In genomic region chr19:41980422-41980818, GRCm38 (mm10) we compare ENCODE assay signal across 8 mouse cellular contexts. TPM values are rescaled to one million over a fixed set of nuclear protein-coding genes. Genes with fewer than 3 reads are reported as not detected.
DNase-seq lines count a peak whose midpoint lies in the region; ATAC-seq lines count a peak whose summit lies in the region.

No protein-coding gene starts in this region.

- no peaks in the 10 kb centered on the region for H3K9me3 ChIP-seq in heart, embryonic 14.5 days (ENCODE audit: control insufficient read depth, low read length)

- peak; percentile 11 for ATAC-seq in CD4-positive, CD25-positive, alpha-beta regulatory T cell, adult 4 months
- no peak for ATAC-seq in heart, embryonic 14.5 days (ENCODE audit: insufficient number of reproducible peaks, insufficient read depth, low FRiP score, low read depth)
- peak; percentile 18 for ATAC-seq in megakaryocyte progenitor cell, adult 5-6 weeks (replicated peaks; ENCODE audit: poor library complexity)

- H3K9ac ChIP-seq in heart, embryonic 14.5 days (ENCODE audit: low read length) = peak overlapping the region; percentile 75

- peak overlapping the region; percentile 82 to 86 for H3K4me3 ChIP-seq in heart, embryonic 14.5 days (ENCODE audit: control insufficient read depth in 1 of 2, insufficient read depth in 1 of 2, low read depth in 1 of 2, low read length in 2 of 2)

- H3K27ac ChIP-seq in heart, embryonic 14.5 days (replicated peaks in 1 of 2; ENCODE audit: control insufficient read depth in 1 of 2, insufficient read depth in 1 of 2, low read depth in 2 of 2, low read length in 2 of 2) = peak overlapping the region; percentile 83 to 94

- under 1% methylated on average over 16 of the region's 16 CpGs for WGBS in heart, embryonic 14.5 days

- H3K4me2 ChIP-seq in heart, embryonic 14.5 days (ENCODE audit: low read length) = peak overlapping the region; percentile 68

- peak; percentile 97 for DNase-seq in heart, adult 11 months
- no peak for DNase-seq in heart, adult 18-20 months
- peak; percentile 74 for DNase-seq in embryo, embryonic 10.5 days (ENCODE audit: low spot score)
- peak; percentile 53 to 76 for DNase-seq in kidney, postnatal 25 days
- no peak for DNase-seq in natural killer cell, adult 2 months (ENCODE audit: low spot score in 2 of 2)

- peaks cover 5 to 26% of the 10 kb centered on the region in 2 experiments for H3K4me1 ChIP-seq in heart, embryonic 14.5 days (ENCODE audit: control insufficient read depth in 2 of 2, insufficient read depth in 2 of 2, low read length in 2 of 2)

- no peaks in the 10 kb centered on the region for H3K27me3 ChIP-seq in heart, embryonic 14.5 days (ENCODE audit: control insufficient read depth, insufficient read depth, low read length)

- H3K36me3 ChIP-seq in heart, embryonic 14.5 days (ENCODE audit: control insufficient read depth, insufficient read depth, low read length) = no peaks in the 10 kb centered on the region; the same call in 1 of the 2 replicates

RNA-seq across cellular contexts. Expression of gene Mms19, which starts 0.5 kb away (rescaled TPM):
- total RNA-seq in heart, adult 18-20 months (2021) = 10 to 100 TPM; 13.9 to 14.6 TPM
- 100 to 1,000 TPM in 1 of 2 experiments, 10 to 100 TPM in 1; 78.1 to 104 TPM for polyA plus RNA-seq in CD4-positive, CD25-positive, alpha-beta regulatory T cell, adult 4 months (2017; shearing (Covaris generic))
- 24.4 and 28.3 TPM in 2 replicates for polyA plus RNA-seq in heart, embryonic 14.5 days (2014; fragmentation: Nextera tagmentation; extraction: Ambion mirVana)
- 15.8 and 16.2 TPM in 2 replicates for total RNA-seq in megakaryocyte progenitor cell, adult 5-6 weeks (2015)
- 25.2 and 43.2 TPM in 2 replicates for total RNA-seq in megakaryocyte progenitor cell, adult 5-6 weeks (2017)

RNA-seq across cellular contexts. Expression of gene Ubtd1, which starts 1.1 kb away (rescaled TPM):
- total RNA-seq in heart, adult 18-20 months (2021) = 10 to 100 TPM; 17.7 to 19.2 TPM
- 1 to 10 TPM; 3.7 to 4.1 TPM for polyA plus RNA-seq in CD4-positive, CD25-positive, alpha-beta regulatory T cell, adult 4 months (2017; shearing (Covaris generic))
- polyA plus RNA-seq in heart, embryonic 14.5 days (2014; fragmentation: Nextera tagmentation; extraction: Ambion mirVana) = 11.8 and 13.2 TPM in 2 replicates
- total RNA-seq in megakaryocyte progenitor cell, adult 5-6 weeks (2015) = 11.2 and 13.4 TPM in 2 replicates
- total RNA-seq in megakaryocyte progenitor cell, adult 5-6 weeks (2017) = 11.9 and 12.3 TPM in 2 replicates

RNA-seq across cellular contexts. Expression of gene Zdhhc16, which starts 47.1 kb away (rescaled TPM):
- total RNA-seq in heart, adult 18-20 months (2021) = 10 to 100 TPM; 12.9 to 14.0 TPM
- polyA plus RNA-seq in CD4-positive, CD25-positive, alpha-beta regulatory T cell, adult 4 months (2017; shearing (Covaris generic)) = 10 to 100 TPM; 40.7 to 59.3 TPM
- polyA plus RNA-seq in heart, embryonic 14.5 days (2014; fragmentation: Nextera tagmentation; extraction: Ambion mirVana) = 42.3 and 47.8 TPM in 2 replicates
- 52.7 and 54.9 TPM in 2 replicates for total RNA-seq in megakaryocyte progenitor cell, adult 5-6 weeks (2015)
- total RNA-seq in megakaryocyte progenitor cell, adult 5-6 weeks (2017) = 33.5 and 39.1 TPM in 2 replicates

RNA-seq across cellular contexts. Expression of gene Exosc1, which starts 47.2 kb away (rescaled TPM):
- total RNA-seq in heart, adult 18-20 months (2021) = 10 to 100 TPM; 11.4 to 13.1 TPM
- polyA plus RNA-seq in CD4-positive, CD25-positive, alpha-beta regulatory T cell, adult 4 months (2017; shearing (Covaris generic)) = 10 to 100 TPM; 83.6 to 89.9 TPM
- 40.8 and 42.0 TPM in 2 replicates for polyA plus RNA-seq in heart, embryonic 14.5 days (2014; fragmentation: Nextera tagmentation; extraction: Ambion mirVana)
- total RNA-seq in megakaryocyte progenitor cell, adult 5-6 weeks (2015) = 90.1 and 96.9 TPM in 2 replicates
- total RNA-seq in megakaryocyte progenitor cell, adult 5-6 weeks (2017) = 73.3 and 75.7 TPM in 2 replicates

RNA-seq across cellular contexts. Expression of gene Ankrd2, which starts 55.4 kb away (rescaled TPM):
- total RNA-seq in heart, adult 18-20 months (2021) = under 1 TPM in 1 of 2 experiments, not detected in 1; 0.47 TPM
- not detected for polyA plus RNA-seq in CD4-positive, CD25-positive, alpha-beta regulatory T cell, adult 4 months (2017; shearing (Covaris generic))
- not detected in 2 replicates for polyA plus RNA-seq in heart, embryonic 14.5 days (2014; fragmentation: Nextera tagmentation; extraction: Ambion mirVana)
- not detected in 2 replicates for total RNA-seq in megakaryocyte progenitor cell, adult 5-6 weeks (2015)
- total RNA-seq in megakaryocyte progenitor cell, adult 5-6 weeks (2017) = not detected in 2 replicates

Comparison
In these comparisons a context has a peak if more than half of its experiments do, and no peak if none do; other contexts are left out.
1. DNase-seq: peak in heart, adult 11 months (single experiment), embryo, embryonic 10.5 days (single experiment) and kidney, postnatal 25 days (2 of 2); none in heart, adult 18-20 months (0 of 2) and natural killer cell, adult 2 months (0 of 2).